Mouse (Mus musculus): ENCODE results near the gene Gm10320. TPM values are rescaled to one million over a fixed set of nuclear protein-coding genes. Genes with fewer than 3 reads are reported as not detected.

Gm10320 gene
- polyA plus RNA-seq, 1 experiment from 2014 or later, result 1.9 TPM

GRCm38 (mm10) chr13:98500471-98501125 is 8.8 kb upstream of the Gm10320 start:
- DNase-seq (ENCODE audit: low spot score), result no peak

GRCm38 (mm10) chr13:98498561-98498960 is 6.8 kb upstream of the Gm10320 start:
- no peaks in the 10 kb centered on the region for H3K36me3 ChIP-seq (ENCODE audit: control insufficient read depth, insufficient read depth, low read length)
- no peaks in the 10 kb centered on the region for H3K4me1 ChIP-seq (replicated peaks; ENCODE audit: control insufficient read depth, insufficient read depth, low read length)
- no peaks in the 10 kb centered on the region for H3K9me3 ChIP-seq (ENCODE audit: control insufficient read depth, low read length)
- H3K4me2 ChIP-seq, result no peak overlapping the region
- no peak overlapping the region for H3K4me3 ChIP-seq (ENCODE audit: low read depth, low read length)
- H3K9ac ChIP-seq (ENCODE audit: low read depth, low read length), result no peak overlapping the region
- 62% methylated on average over 5 of the region's 5 CpGs for WGBS
- ATAC-seq (replicated peaks; ENCODE audit: low FRiP score) (no peak), DNase-seq (ENCODE audit: low spot score) (no peak)
- peaks cover 67% of the 10 kb centered on the region for H3K27me3 ChIP-seq (replicated peaks; ENCODE audit: control insufficient read depth, insufficient read depth, low read length)
- no peak overlapping the region for H3K27ac ChIP-seq (ENCODE audit: low read depth, low read length)

More at GRCm38 (mm10) chr13:98500471-98501125, 8.8 kb upstream of the Gm10320 start:
- Histone ChIP-seq H3K9ac (ENCODE audit: low read depth, low read length) (no peak overlapping the region), H3K36me3 (ENCODE audit: control insufficient read depth, insufficient read depth, low read length) (no peaks in the 10 kb centered on the region), H3K4me3 (ENCODE audit: low read depth, low read length) (no peak overlapping the region), H3K27ac (ENCODE audit: low read depth, low read length) (no peak overlapping the region), H3K9me3 (ENCODE audit: control insufficient read depth, low read length) (no peaks in the 10 kb centered on the region), H3K4me1 (replicated peaks; ENCODE audit: control insufficient read depth, insufficient read depth, low read length) (0 out of 2 replicates have a peak, but pooled peaks cover 3% of the 10 kb centered on the region), H3K4me2 (no peak overlapping the region), H3K27me3 (replicated peaks; ENCODE audit: control insufficient read depth, insufficient read depth, low read length) (peaks cover 88% of the 10 kb centered on the region)
- 20% methylated on average over 13 of the region's 13 CpGs for WGBS
- no peak for ATAC-seq (replicated peaks; ENCODE audit: low FRiP score)

- no peak overlapping the region for H3K9ac ChIP-seq (ENCODE audit: low read depth, low read length)
- H3K9me3 ChIP-seq (ENCODE audit: control insufficient read depth, low read length), result no peaks in the 10 kb centered on the region
- H3K27me3 ChIP-seq (replicated peaks; ENCODE audit: control insufficient read depth, insufficient read depth, low read length), result peaks cover 62% of the 10 kb centered on the region
- no peak overlapping the region for H3K4me3 ChIP-seq (ENCODE audit: low read depth, low read length)
- H3K36me3 ChIP-seq (ENCODE audit: control insufficient read depth, insufficient read depth, low read length), result no peaks in the 10 kb centered on the region
- no peaks in the 10 kb centered on the region for H3K4me1 ChIP-seq (replicated peaks; ENCODE audit: control insufficient read depth, insufficient read depth, low read length)
- no peak overlapping the region for H3K4me2 ChIP-seq
- WGBS, result 75% methylated on average over 11 of the region's 11 CpGs
- no peak overlapping the region for H3K27ac ChIP-seq (ENCODE audit: low read depth, low read length)
- no peak for DNase-seq (ENCODE audit: low spot score)
- no peak for ATAC-seq (replicated peaks; ENCODE audit: low FRiP score)
These were observed 6.3 kb upstream of the Gm10320 start for GRCm38 (mm10) chr13:98498080-98498479.

GRCm38 (mm10) chr13:98496917-98497870 is 5.4 kb upstream of the Gm10320 start:
- DNase-seq (ENCODE audit: low spot score) (no peak), ATAC-seq (replicated peaks; ENCODE audit: low FRiP score) (no peak)
- Histone ChIP-seq H3K4me3 (ENCODE audit: low read depth, low read length) (no peak overlapping the region), H3K4me2 (no peak overlapping the region), H3K9me3 (ENCODE audit: control insufficient read depth, low read length) (no peaks in the 10 kb centered on the region), H3K36me3 (ENCODE audit: control insufficient read depth, insufficient read depth, low read length) (no peaks in the 10 kb centered on the region), H3K27me3 (replicated peaks; ENCODE audit: control insufficient read depth, insufficient read depth, low read length) (peaks cover 54% of the 10 kb centered on the region), H3K9ac (ENCODE audit: low read depth, low read length) (no peak overlapping the region), H3K27ac (ENCODE audit: low read depth, low read length) (no peak overlapping the region), H3K4me1 (replicated peaks; ENCODE audit: control insufficient read depth, insufficient read depth, low read length) (no peaks in the 10 kb centered on the region)
- WGBS, result 44% methylated on average over 16 of the region's 16 CpGs

- 59% methylated on average over 7 of the region's 8 CpGs for WGBS
- Histone ChIP-seq H3K27me3 (replicated peaks; ENCODE audit: control insufficient read depth, insufficient read depth, low read length) (peaks cover 27% of the 10 kb centered on the region), H3K36me3 (ENCODE audit: control insufficient read depth, insufficient read depth, low read length) (no peaks in the 10 kb centered on the region), H3K27ac (ENCODE audit: low read depth, low read length) (no peak overlapping the region), H3K4me1 (replicated peaks; ENCODE audit: control insufficient read depth, insufficient read depth, low read length) (no peaks in the 10 kb centered on the region), H3K4me2 (no peak overlapping the region), H3K9me3 (ENCODE audit: control insufficient read depth, low read length) (no peaks in the 10 kb centered on the region), H3K4me3 (ENCODE audit: low read depth, low read length) (no peak overlapping the region), H3K9ac (ENCODE audit: low read depth, low read length) (no peak overlapping the region)
- DNase-seq (ENCODE audit: low spot score), result no peak
- no peak for ATAC-seq (replicated peaks; ENCODE audit: low FRiP score)
These were observed 2.8 kb upstream of the Gm10320 start for GRCm38 (mm10) chr13:98494492-98495064.

GRCm38 (mm10) chr13:98492569-98493255 is 911 bp upstream of the Gm10320 start:
- H3K27me3 ChIP-seq (replicated peaks; ENCODE audit: control insufficient read depth, insufficient read depth, low read length), result peaks cover 9% of the 10 kb centered on the region
- 67% methylated on average over 9 of the region's 9 CpGs for WGBS

GRCm38 (mm10) chr13:98486726-98487125 is 5.1 kb downstream of the Gm10320 start:
- no peak overlapping the region for H3K9ac ChIP-seq (ENCODE audit: low read depth, low read length)
- DNase-seq (ENCODE audit: low spot score), result no peak

More at GRCm38 (mm10) chr13:98492569-98493255, 911 bp upstream of the Gm10320 start:
- no peak for ATAC-seq (replicated peaks; ENCODE audit: low FRiP score)
- Histone ChIP-seq H3K4me1 (replicated peaks; ENCODE audit: control insufficient read depth, insufficient read depth, low read length) (no peaks in the 10 kb centered on the region), H3K4me3 (ENCODE audit: low read depth, low read length) (no peak overlapping the region), H3K27ac (ENCODE audit: low read depth, low read length) (no peak overlapping the region), H3K36me3 (ENCODE audit: control insufficient read depth, insufficient read depth, low read length) (no peaks in the 10 kb centered on the region), H3K4me2 (no peak overlapping the region), H3K9ac (ENCODE audit: low read depth, low read length) (no peak overlapping the region), H3K9me3 (ENCODE audit: control insufficient read depth, low read length) (no peaks in the 10 kb centered on the region)
- no peak for DNase-seq (ENCODE audit: low spot score)

GRCm38 (mm10) chr13:98486161-98486560 is 5.6 kb downstream of the Gm10320 start:
- no peaks in the 10 kb centered on the region for H3K9me3 ChIP-seq (ENCODE audit: control insufficient read depth, low read length)
- H3K4me2 ChIP-seq, result no peak overlapping the region
- DNase-seq (ENCODE audit: low spot score) (no peak), ATAC-seq (replicated peaks; ENCODE audit: low FRiP score) (no peak)
- no peaks in the 10 kb centered on the region for H3K27me3 ChIP-seq (replicated peaks; ENCODE audit: control insufficient read depth, insufficient read depth, low read length)
- 63% methylated on average over 3 of the region's 3 CpGs for WGBS
- no peaks in the 10 kb centered on the region for H3K36me3 ChIP-seq (ENCODE audit: control insufficient read depth, insufficient read depth, low read length)
- H3K4me3 ChIP-seq (ENCODE audit: low read depth, low read length), result no peak overlapping the region
- no peaks in the 10 kb centered on the region for H3K4me1 ChIP-seq (replicated peaks; ENCODE audit: control insufficient read depth, insufficient read depth, low read length)
- H3K9ac ChIP-seq (ENCODE audit: low read depth, low read length), result no peak overlapping the region
- H3K27ac ChIP-seq (ENCODE audit: low read depth, low read length), result no peak overlapping the region

More at GRCm38 (mm10) chr13:98486726-98487125, 5.1 kb downstream of the Gm10320 start:
- Histone ChIP-seq H3K27me3 (replicated peaks; ENCODE audit: control insufficient read depth, insufficient read depth, low read length) (no peaks in the 10 kb centered on the region), H3K36me3 (ENCODE audit: control insufficient read depth, insufficient read depth, low read length) (no peaks in the 10 kb centered on the region), H3K4me2 (no peak overlapping the region), H3K9me3 (ENCODE audit: control insufficient read depth, low read length) (no peaks in the 10 kb centered on the region), H3K4me3 (ENCODE audit: low read depth, low read length) (no peak overlapping the region), H3K27ac (ENCODE audit: low read depth, low read length) (no peak overlapping the region), H3K4me1 (replicated peaks; ENCODE audit: control insufficient read depth, insufficient read depth, low read length) (no peaks in the 10 kb centered on the region)
- 83% methylated on average over 6 of the region's 6 CpGs for WGBS
- ATAC-seq (replicated peaks; ENCODE audit: low FRiP score), result no peak

Measured in liver, embryonic 11.5 days (tissue).